Mouse (Mus musculus): ENCODE data around the gene Trpc4ap. TPM values are rescaled to one million over a fixed set of nuclear protein-coding genes. Genes with fewer than 3 reads are reported as not detected.

Trpc4ap gene
- total and polyA plus RNA-seq, 2 experiments from 2014 or later: 70.5 to 84.8 TPM

DNA sequence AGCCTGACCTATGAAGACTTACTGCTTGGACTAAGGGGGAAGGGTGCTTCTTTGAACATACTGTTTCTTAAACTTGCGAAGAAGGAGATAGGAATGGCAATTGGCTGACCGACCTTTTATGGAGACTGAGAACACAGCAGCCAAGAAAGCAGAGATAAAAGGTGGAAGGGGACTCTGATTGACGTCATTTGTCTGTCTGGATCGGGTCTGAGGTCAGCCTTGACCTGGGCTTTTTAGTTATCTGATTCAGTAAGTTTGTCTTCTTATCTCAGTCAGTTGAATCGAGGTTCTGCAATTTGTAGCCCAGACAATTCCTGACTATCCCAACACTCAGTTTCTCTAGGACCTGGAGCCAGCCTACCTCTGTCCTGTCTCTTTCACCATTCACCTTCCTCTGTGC lies 31.9 kb upstream of the Trpc4ap start:
- H3K4me1 ChIP-seq (ENCODE audit: control insufficient read depth, insufficient read depth): peaks cover 6% of the 10 kb centered on the region
- H3K4me3 ChIP-seq (ENCODE audit: low read depth, low read length): no peak overlapping the region
- H3K9ac ChIP-seq (replicated peaks; ENCODE audit: low read depth, low read length): no peak overlapping the region
- H3K27ac ChIP-seq (ENCODE audit: low read depth): no peak overlapping the region
- peaks cover 8% of the 10 kb centered on the region; the same call in 1 of the 2 replicates for H3K36me3 ChIP-seq (replicated peaks; ENCODE audit: control insufficient read depth, insufficient read depth, low read length)
- H3K4me2 ChIP-seq (ENCODE audit: low read depth, low read length): no peak overlapping the region
- ATAC-seq (ENCODE audit: insufficient read depth, low read depth) (no peak), DNase-seq (ENCODE audit: low spot score) (no peak)
- WGBS: 35% methylated on average over 5 of the region's 5 CpGs
- H3K9me3 ChIP-seq (replicated peaks; ENCODE audit: control insufficient read depth, low read length): no peaks in the 10 kb centered on the region
- TF ChIP-seq CTCF (IDR thresholded peaks at IDR 0.05; ENCODE audit: low read depth): no peak
- no peak for TF ChIP-seq EP300 (IDR thresholded peaks at IDR 0.05; ENCODE audit: low read depth)
- no peaks in the 10 kb centered on the region for H3K27me3 ChIP-seq (ENCODE audit: control insufficient read depth, insufficient read depth, low read length)

DNA sequence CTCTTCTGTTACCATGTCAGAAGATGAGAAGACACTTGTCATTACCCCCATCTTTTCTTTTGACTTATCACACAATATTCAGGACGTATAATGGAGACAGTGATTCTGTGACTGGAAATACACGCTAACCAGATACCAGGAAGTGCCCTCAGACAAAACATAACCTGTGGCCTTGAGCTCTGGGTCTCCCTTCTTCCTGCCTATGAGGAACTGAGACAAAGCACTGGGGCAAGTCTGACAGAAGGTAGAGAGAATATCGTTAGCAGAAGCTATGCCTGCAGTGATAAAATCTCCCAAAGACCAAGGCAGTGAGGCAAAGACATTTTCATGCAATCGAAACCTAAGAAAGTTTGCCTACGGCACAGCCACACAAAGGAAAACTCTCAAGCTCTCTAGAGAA lies 28.4 kb upstream of the Trpc4ap start:
- H3K36me3 ChIP-seq (replicated peaks; ENCODE audit: control insufficient read depth, insufficient read depth, low read length): peaks cover 16% of the 10 kb centered on the region
- 74% methylated on average over 5 of the region's 5 CpGs for WGBS

DNA sequence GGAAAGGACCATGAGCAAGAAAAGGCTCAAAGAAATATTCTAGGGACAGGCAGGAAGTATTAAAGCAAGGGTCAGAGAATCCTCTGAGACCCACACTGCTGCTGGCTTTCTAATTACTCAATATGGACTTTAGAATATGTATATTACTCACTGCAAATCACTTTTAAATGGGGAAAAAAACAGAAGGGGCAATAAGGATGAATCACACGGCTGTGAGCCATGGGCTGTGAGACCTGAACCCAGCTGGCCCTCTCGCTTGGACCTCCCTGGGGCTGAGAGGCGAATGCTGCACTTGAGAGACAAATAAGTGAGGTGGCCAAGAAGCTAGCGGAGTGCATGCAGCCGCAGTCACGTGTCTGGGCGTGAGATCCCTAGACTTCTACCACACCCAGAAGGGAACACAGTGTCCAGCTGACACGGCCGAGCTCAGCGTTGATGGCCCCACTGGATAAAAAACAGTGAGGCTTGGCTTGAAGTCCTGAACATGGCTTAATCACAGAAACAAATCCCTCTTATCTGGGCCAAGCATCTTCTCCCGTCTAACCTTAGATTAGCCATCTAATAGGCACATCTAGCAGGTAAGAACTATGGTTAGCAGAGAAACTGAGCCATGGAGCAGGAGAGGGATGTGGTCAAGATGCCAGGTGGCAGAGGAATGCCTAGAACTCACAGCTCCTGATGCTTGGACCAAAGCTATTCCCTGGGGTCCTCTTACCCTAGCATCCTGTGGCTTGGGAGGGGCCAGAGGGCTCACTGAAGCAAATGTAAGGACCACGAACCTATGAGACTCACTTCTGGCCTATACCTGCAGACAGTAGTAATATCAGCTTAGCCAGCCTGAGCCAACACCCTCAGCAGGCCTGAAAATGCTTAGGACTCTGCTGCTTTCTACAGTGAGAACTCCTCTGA lies 25.2 kb upstream of the Trpc4ap start:
- 79% methylated on average over 12 of the region's 12 CpGs for WGBS
- no peaks in the 10 kb centered on the region for H3K27me3 ChIP-seq (ENCODE audit: control insufficient read depth, insufficient read depth, low read length)
- no peak for TF ChIP-seq EP300 (IDR thresholded peaks at IDR 0.05; ENCODE audit: low read depth)
- TF ChIP-seq CTCF (IDR thresholded peaks at IDR 0.05; ENCODE audit: low read depth): no peak
- H3K36me3 ChIP-seq (replicated peaks; ENCODE audit: control insufficient read depth, insufficient read depth, low read length): peaks cover 19% of the 10 kb centered on the region
- H3K4me2 ChIP-seq (ENCODE audit: low read depth, low read length): no peak overlapping the region
- H3K4me1 ChIP-seq (ENCODE audit: control insufficient read depth, insufficient read depth): no peaks in the 10 kb centered on the region
- no peak for DNase-seq (ENCODE audit: low spot score)
- no peaks in the 10 kb centered on the region for H3K9me3 ChIP-seq (replicated peaks; ENCODE audit: control insufficient read depth, low read length)
- no peak overlapping the region for H3K9ac ChIP-seq (replicated peaks; ENCODE audit: low read depth, low read length)
- no peak for ATAC-seq (ENCODE audit: insufficient read depth, low read depth)
- no peak overlapping the region for H3K27ac ChIP-seq (ENCODE audit: low read depth)
- H3K4me3 ChIP-seq (ENCODE audit: low read depth, low read length): no peak overlapping the region

More for the DNA sequence above, 28.4 kb upstream of the Trpc4ap start:
- TF ChIP-seq EP300 (IDR thresholded peaks at IDR 0.05; ENCODE audit: low read depth): no peak
- no peak for TF ChIP-seq CTCF (IDR thresholded peaks at IDR 0.05; ENCODE audit: low read depth)
- Histone ChIP-seq H3K27ac (ENCODE audit: low read depth) (no peak overlapping the region), H3K27me3 (ENCODE audit: control insufficient read depth, insufficient read depth, low read length) (no peaks in the 10 kb centered on the region), H3K4me3 (ENCODE audit: low read depth, low read length) (no peak overlapping the region), H3K9ac (replicated peaks; ENCODE audit: low read depth, low read length) (no peak overlapping the region), H3K4me2 (ENCODE audit: low read depth, low read length) (no peak overlapping the region), H3K9me3 (replicated peaks; ENCODE audit: control insufficient read depth, low read length) (no peaks in the 10 kb centered on the region), H3K4me1 (ENCODE audit: control insufficient read depth, insufficient read depth) (no peaks in the 10 kb centered on the region)
- ATAC-seq (ENCODE audit: insufficient read depth, low read depth) (no peak), DNase-seq (ENCODE audit: low spot score) (no peak)

GRCm38 (mm10) chr2:155710557-155710956 lies 18.4 kb upstream of the Trpc4ap start:
- no peak for DNase-seq (ENCODE audit: low spot score)
- Histone ChIP-seq H3K4me1 (ENCODE audit: control insufficient read depth, insufficient read depth) (peaks cover 3% of the 10 kb centered on the region; the same call in 1 of the 2 replicates), H3K27ac (ENCODE audit: low read depth) (no peak overlapping the region), H3K27me3 (ENCODE audit: control insufficient read depth, insufficient read depth, low read length) (no peaks in the 10 kb centered on the region), H3K4me2 (ENCODE audit: low read depth, low read length) (no peak overlapping the region), H3K4me3 (ENCODE audit: low read depth, low read length) (no peak overlapping the region), H3K9ac (replicated peaks; ENCODE audit: low read depth, low read length) (no peak overlapping the region), H3K9me3 (replicated peaks; ENCODE audit: control insufficient read depth, low read length) (no peaks in the 10 kb centered on the region), H3K36me3 (replicated peaks; ENCODE audit: control insufficient read depth, insufficient read depth, low read length) (peaks cover 41% of the 10 kb centered on the region)
- no peak for TF ChIP-seq CTCF (IDR thresholded peaks at IDR 0.05; ENCODE audit: low read depth)
- no peak for TF ChIP-seq EP300 (IDR thresholded peaks at IDR 0.05; ENCODE audit: low read depth)
- no peak for ATAC-seq (ENCODE audit: insufficient read depth, low read depth)
- 90% methylated on average over 11 of the region's 11 CpGs for WGBS

GRCm38 (mm10) chr2:155707251-155707650 lies 15.1 kb upstream of the Trpc4ap start:
- Histone ChIP-seq H3K27me3 (ENCODE audit: control insufficient read depth, insufficient read depth, low read length) (no peaks in the 10 kb centered on the region), H3K27ac (ENCODE audit: low read depth) (no peak overlapping the region), H3K9me3 (replicated peaks; ENCODE audit: control insufficient read depth, low read length) (no peaks in the 10 kb centered on the region), H3K9ac (replicated peaks; ENCODE audit: low read depth, low read length) (no peak overlapping the region), H3K4me3 (ENCODE audit: low read depth, low read length) (no peak overlapping the region), H3K36me3 (replicated peaks; ENCODE audit: control insufficient read depth, insufficient read depth, low read length) (peaks cover 44% of the 10 kb centered on the region), H3K4me1 (ENCODE audit: control insufficient read depth, insufficient read depth) (peaks cover 3% of the 10 kb centered on the region; the same call in 1 of the 2 replicates), H3K4me2 (ENCODE audit: low read depth, low read length) (no peak overlapping the region)
- TF ChIP-seq CTCF (IDR thresholded peaks at IDR 0.05; ENCODE audit: low read depth): no peak
- no peak for TF ChIP-seq EP300 (IDR thresholded peaks at IDR 0.05; ENCODE audit: low read depth)
- 51% methylated on average over 4 of the region's 4 CpGs for WGBS
- DNase-seq (ENCODE audit: low spot score): peak; percentile 11
- ATAC-seq (ENCODE audit: insufficient read depth, low read depth): no peak
